Mouse (Mus musculus): ENCODE measurements around the gene Sar1a. TPM values are rescaled to one million over a fixed set of nuclear protein-coding genes. Genes with fewer than 3 reads are reported as not detected.

Sar1a gene
- polyA plus RNA-seq, 1 experiment from 2014 or later = 248 TPM

- Histone ChIP-seq H3K4me2 (replicated peaks; ENCODE audit: low read depth, low read length) (peak overlapping the region; percentile 99), H3K27me3 (ENCODE audit: control insufficient read depth, insufficient read depth, low read length) (no peaks in the 10 kb centered on the region), H3K36me3 (ENCODE audit: control insufficient read depth, insufficient read depth, low read length) (no peaks in the 10 kb centered on the region; the same call in 1 of the 2 replicates), H3K27ac (ENCODE audit: low read depth, low read length) (no peak overlapping the region), H3K4me3 (ENCODE audit: low read depth, low read length) (peak overlapping the region; percentile 89), H3K9me3 (ENCODE audit: control insufficient read depth, low read length) (no peaks in the 10 kb centered on the region), H3K4me1 (replicated peaks; ENCODE audit: control insufficient read depth, insufficient read depth, low read length) (peaks cover 12% of the 10 kb centered on the region), H3K9ac (ENCODE audit: low read depth, low read length) (peak overlapping the region; percentile 74)
- ATAC-seq (ENCODE audit: low FRiP score) (no peak), DNase-seq (ENCODE audit: low spot score) (no peak)
- 8% methylated on average over 19 of the region's 19 CpGs for WGBS
Observed at GRCm38 (mm10) chr10:61696560-61696823, 16.4 kb downstream of the Sar1a start.

GRCm38 (mm10) chr10:61697028-61697427 is 16.9 kb downstream of the Sar1a start:
- Histone ChIP-seq H3K27ac (ENCODE audit: low read depth, low read length) (no peak overlapping the region), H3K27me3 (ENCODE audit: control insufficient read depth, insufficient read depth, low read length) (no peaks in the 10 kb centered on the region), H3K9ac (ENCODE audit: low read depth, low read length) (no peak overlapping the region; the same call in 1 of the 2 replicates), H3K4me3 (ENCODE audit: low read depth, low read length) (peak overlapping the region; percentile 89), H3K9me3 (ENCODE audit: control insufficient read depth, low read length) (no peaks in the 10 kb centered on the region), H3K4me2 (replicated peaks; ENCODE audit: low read depth, low read length) (peak overlapping the region; percentile 99), H3K36me3 (ENCODE audit: control insufficient read depth, insufficient read depth, low read length) (no peaks in the 10 kb centered on the region; the same call in 1 of the 2 replicates), H3K4me1 (replicated peaks; ENCODE audit: control insufficient read depth, insufficient read depth, low read length) (peaks cover 12% of the 10 kb centered on the region)
- DNase-seq (ENCODE audit: low spot score) (no peak), ATAC-seq (ENCODE audit: low FRiP score) (no peak)
- WGBS = 84% methylated on average over 2 of the region's 2 CpGs

GRCm38 (mm10) chr10:61704663-61705062 is 24.6 kb downstream of the Sar1a start:
- Histone ChIP-seq H3K36me3 (ENCODE audit: control insufficient read depth, insufficient read depth, low read length) (no peaks in the 10 kb centered on the region), H3K27me3 (ENCODE audit: control insufficient read depth, insufficient read depth, low read length) (no peaks in the 10 kb centered on the region), H3K4me1 (replicated peaks; ENCODE audit: control insufficient read depth, insufficient read depth, low read length) (no peaks in the 10 kb centered on the region), H3K9ac (ENCODE audit: low read depth, low read length) (no peak overlapping the region), H3K27ac (ENCODE audit: low read depth, low read length) (no peak overlapping the region), H3K4me3 (ENCODE audit: low read depth, low read length) (no peak overlapping the region), H3K4me2 (replicated peaks; ENCODE audit: low read depth, low read length) (no peak overlapping the region), H3K9me3 (ENCODE audit: control insufficient read depth, low read length) (no peaks in the 10 kb centered on the region)
- DNase-seq (ENCODE audit: low spot score) = no peak
- 86% methylated on average over 4 of the region's 4 CpGs for whole genome bisulfite sequencing
- ATAC-seq (ENCODE audit: low FRiP score) = no peak

GRCm38 (mm10) chr10:61706412-61707375 is 26.6 kb downstream of the Sar1a start:
- WGBS = 80% methylated on average over 6 of the region's 6 CpGs
- no peak for ATAC-seq (ENCODE audit: low FRiP score)

GRCm38 (mm10) chr10:61713601-61714000 is 33.5 kb downstream of the Sar1a start:
- H3K27ac ChIP-seq (ENCODE audit: low read depth, low read length) = no peak overlapping the region
- H3K4me1 ChIP-seq (replicated peaks; ENCODE audit: control insufficient read depth, insufficient read depth, low read length) = no peaks in the 10 kb centered on the region
- H3K27me3 ChIP-seq (ENCODE audit: control insufficient read depth, insufficient read depth, low read length) = peaks cover 4% of the 10 kb centered on the region
- ATAC-seq (ENCODE audit: low FRiP score) = no peak
- no peak overlapping the region for H3K4me3 ChIP-seq (ENCODE audit: low read depth, low read length)
- no peaks in the 10 kb centered on the region for H3K36me3 ChIP-seq (ENCODE audit: control insufficient read depth, insufficient read depth, low read length)
- 69% methylated on average over 3 of the region's 3 CpGs for WGBS
- H3K4me2 ChIP-seq (replicated peaks; ENCODE audit: low read depth, low read length) = no peak overlapping the region
- H3K9me3 ChIP-seq (ENCODE audit: control insufficient read depth, low read length) = no peaks in the 10 kb centered on the region
- DNase-seq (ENCODE audit: low spot score) = no peak
- no peak overlapping the region for H3K9ac ChIP-seq (ENCODE audit: low read depth, low read length)

More at GRCm38 (mm10) chr10:61706412-61707375, 26.6 kb downstream of the Sar1a start:
- no peak overlapping the region for H3K4me2 ChIP-seq (replicated peaks; ENCODE audit: low read depth, low read length)
- DNase-seq (ENCODE audit: low spot score) = no peak
- H3K9ac ChIP-seq (ENCODE audit: low read depth, low read length) = no peak overlapping the region
- H3K9me3 ChIP-seq (ENCODE audit: control insufficient read depth, low read length) = no peaks in the 10 kb centered on the region
- H3K4me1 ChIP-seq (replicated peaks; ENCODE audit: control insufficient read depth, insufficient read depth, low read length) = no peaks in the 10 kb centered on the region
- no peaks in the 10 kb centered on the region for H3K36me3 ChIP-seq (ENCODE audit: control insufficient read depth, insufficient read depth, low read length)
- H3K27ac ChIP-seq (ENCODE audit: low read depth, low read length) = no peak overlapping the region
- H3K27me3 ChIP-seq (ENCODE audit: control insufficient read depth, insufficient read depth, low read length) = no peaks in the 10 kb centered on the region
- no peak overlapping the region for H3K4me3 ChIP-seq (ENCODE audit: low read depth, low read length)

- WGBS = 87% methylated on average over 4 of the region's 4 CpGs
Observed at GRCm38 (mm10) chr10:61714146-61714545, 34.0 kb downstream of the Sar1a start.

GRCm38 (mm10) chr10:61714771-61715461 is 34.8 kb downstream of the Sar1a start, which contains the start of gene Aifm2:
Gene Aifm2, plus strand, starts transcription at chr10:61715263.
- Histone ChIP-seq H3K4me2 (replicated peaks; ENCODE audit: low read depth, low read length) (peak within 1 kb of the TSS; percentile 81), H3K9me3 (ENCODE audit: control insufficient read depth, low read length) (no peaks in the 10 kb centered on the region), H3K27ac (ENCODE audit: low read depth, low read length) (no peak within 1 kb of the TSS), H3K4me1 (replicated peaks; ENCODE audit: control insufficient read depth, insufficient read depth, low read length) (no peaks in the 10 kb centered on the region), H3K9ac (ENCODE audit: low read depth, low read length) (peak within 1 kb of the TSS; percentile 21), H3K27me3 (ENCODE audit: control insufficient read depth, insufficient read depth, low read length) (peaks cover 4% of the 10 kb centered on the region), H3K36me3 (ENCODE audit: control insufficient read depth, insufficient read depth, low read length) (no peaks in the 10 kb centered on the region), H3K4me3 (ENCODE audit: low read depth, low read length) (peak within 1 kb of the TSS; percentile 44)
- DNase-seq (ENCODE audit: low spot score) (peak; percentile 69), ATAC-seq (ENCODE audit: low FRiP score) (peak; percentile 75)
- WGBS = 15% methylated on average over 33 of the region's 36 CpGs

More at GRCm38 (mm10) chr10:61714146-61714545, 34.0 kb downstream of the Sar1a start:
- no peak overlapping the region for H3K4me3 ChIP-seq (ENCODE audit: low read depth, low read length)
- H3K9me3 ChIP-seq (ENCODE audit: control insufficient read depth, low read length) = no peaks in the 10 kb centered on the region
- no peaks in the 10 kb centered on the region for H3K36me3 ChIP-seq (ENCODE audit: control insufficient read depth, insufficient read depth, low read length)
- H3K4me2 ChIP-seq (replicated peaks; ENCODE audit: low read depth, low read length) = no peak overlapping the region
- H3K4me1 ChIP-seq (replicated peaks; ENCODE audit: control insufficient read depth, insufficient read depth, low read length) = no peaks in the 10 kb centered on the region
- no peak for DNase-seq (ENCODE audit: low spot score)
- H3K27ac ChIP-seq (ENCODE audit: low read depth, low read length) = no peak overlapping the region
- peaks cover 4% of the 10 kb centered on the region for H3K27me3 ChIP-seq (ENCODE audit: control insufficient read depth, insufficient read depth, low read length)
- ATAC-seq (ENCODE audit: low FRiP score) = no peak
- H3K9ac ChIP-seq (ENCODE audit: low read depth, low read length) = no peak overlapping the region

- Histone ChIP-seq H3K4me1 (replicated peaks; ENCODE audit: control insufficient read depth, insufficient read depth, low read length) (no peaks in the 10 kb centered on the region), H3K27ac (ENCODE audit: low read depth, low read length) (no peak overlapping the region), H3K9me3 (ENCODE audit: control insufficient read depth, low read length) (no peaks in the 10 kb centered on the region), H3K4me2 (replicated peaks; ENCODE audit: low read depth, low read length) (peak overlapping the region; percentile 81), H3K27me3 (ENCODE audit: control insufficient read depth, insufficient read depth, low read length) (peaks cover 4% of the 10 kb centered on the region), H3K9ac (ENCODE audit: low read depth, low read length) (peak overlapping the region; percentile 21), H3K4me3 (ENCODE audit: low read depth, low read length) (peak overlapping the region; percentile 44), H3K36me3 (ENCODE audit: control insufficient read depth, insufficient read depth, low read length) (no peaks in the 10 kb centered on the region)
- ATAC-seq (ENCODE audit: low FRiP score) (peak; percentile 30), DNase-seq (ENCODE audit: low spot score) (no peak)
- WGBS = 3% methylated on average over 11 of the region's 11 CpGs
Observed at GRCm38 (mm10) chr10:61715462-61715837, 35.4 kb downstream of the Sar1a start.
